Mouse (Mus musculus) liver, postnatal 0 days (tissue): ENCODE results near the gene Timm8a1. TPM values are rescaled to one million over a fixed set of nuclear protein-coding genes. Genes with fewer than 3 reads are reported as not detected.

Experiments
- ATAC-seq: fragments of 200-750 bp; cut with Nextera tagmentation; 2 replicates; pipeline ENCODE4 v1.8.0; 2017; ENCODE audit warnings: mild to moderate bottlenecking, moderate library complexity
- DNase-seq: peaks from one replicate; pipeline ENCODE4 v3.0.0-alpha.2; 2016
- H3K27ac ChIP-seq: fragments of 300-500 bp; sonication (generic); 2 replicates; pipeline ENCODE4 v1.5.1; 2014; ENCODE audit warnings: antibody characterized with exemption, moderate library complexity, mild to moderate bottlenecking, low read depth
- H3K27me3 ChIP-seq: fragments of 300-500 bp; sonication (generic); 2 replicates; pipeline ENCODE4 v1.6.1; 2014; ENCODE audit warnings: low read length, control low read depth, mixed read lengths; ENCODE audit not compliant: insufficient read depth
- H3K36me3 ChIP-seq: fragments of 300-500 bp; sonication (generic); replicated peaks from 2 replicates; pipeline ENCODE4 v1.6.1; 2014; ENCODE audit warnings: mild to moderate bottlenecking, control low read depth, low read length, moderate library complexity, mixed read lengths; ENCODE audit not compliant: insufficient read depth
- H3K4me1 ChIP-seq: fragments of 300-500 bp; sonication (generic); 2 replicates; pipeline ENCODE4 v1.6.1; 2014; ENCODE audit warnings: antibody characterized with exemption, mild to moderate bottlenecking, control low read depth; ENCODE audit not compliant: insufficient read depth
- H3K4me2 ChIP-seq: fragments of 300-500 bp; sonication (generic); 2 replicates; pipeline ENCODE4 v1.6.1; 2014; ENCODE audit warnings: low read depth, mild to moderate bottlenecking, low read length, moderate library complexity, mixed read lengths
- H3K4me3 ChIP-seq: fragments of 300-500 bp; sonication (generic); 2 replicates; pipeline ENCODE4 v1.5.1; 2014; ENCODE audit warnings: low read depth, low read length
- H3K9ac ChIP-seq: fragments of 300-500 bp; sonication (generic); replicated peaks from 2 replicates; pipeline ENCODE4 v1.6.1; 2014; ENCODE audit warnings: mild to moderate bottlenecking, moderate library complexity
- H3K9me3 ChIP-seq: fragments of 300-500 bp; sonication (generic); 2 replicates; pipeline ENCODE4 v1.6.1; 2016; ENCODE audit warnings: mild to moderate bottlenecking, control low read depth, low read length, mixed read lengths
- CTCF ChIP-seq: sonication (generic); IDR thresholded peaks from 2 replicates; pipeline ENCODE4 v1.5.1; 2016; ENCODE audit warnings: antibody characterized with exemption, low read depth
- EP300 ChIP-seq: IDR thresholded peaks from 2 replicates; pipeline ENCODE4 v1.6.1; 2016; ENCODE audit warnings: antibody characterized with exemption, low read depth, mild to moderate bottlenecking
- WGBS: fragments of 180-500 bp; shearing (Covaris S2); extraction: QIAGEN DNeasy Blood & Tissue Kit; methylation state at CpG from one replicate; pipeline ENCODE4 v1.1.7; 2014; ENCODE audit not compliant: insufficient replicate concordance; 5-methylcytosine and 5-hydroxymethylcytosine counted together
- polyA plus RNA-seq: library from polyadenylated mRNA; unstranded; fragments of >200 nt; fragmentation: Nextera tagmentation; extraction: Ambion mirVana; gene quantifications from 2 replicates; pipeline ENCODE4 v1.2.1, GENCODE M21; 2015

Gene Timm8a1
- 106 and 115 TPM in 2 replicates for polyA plus RNA-seq

DNA sequence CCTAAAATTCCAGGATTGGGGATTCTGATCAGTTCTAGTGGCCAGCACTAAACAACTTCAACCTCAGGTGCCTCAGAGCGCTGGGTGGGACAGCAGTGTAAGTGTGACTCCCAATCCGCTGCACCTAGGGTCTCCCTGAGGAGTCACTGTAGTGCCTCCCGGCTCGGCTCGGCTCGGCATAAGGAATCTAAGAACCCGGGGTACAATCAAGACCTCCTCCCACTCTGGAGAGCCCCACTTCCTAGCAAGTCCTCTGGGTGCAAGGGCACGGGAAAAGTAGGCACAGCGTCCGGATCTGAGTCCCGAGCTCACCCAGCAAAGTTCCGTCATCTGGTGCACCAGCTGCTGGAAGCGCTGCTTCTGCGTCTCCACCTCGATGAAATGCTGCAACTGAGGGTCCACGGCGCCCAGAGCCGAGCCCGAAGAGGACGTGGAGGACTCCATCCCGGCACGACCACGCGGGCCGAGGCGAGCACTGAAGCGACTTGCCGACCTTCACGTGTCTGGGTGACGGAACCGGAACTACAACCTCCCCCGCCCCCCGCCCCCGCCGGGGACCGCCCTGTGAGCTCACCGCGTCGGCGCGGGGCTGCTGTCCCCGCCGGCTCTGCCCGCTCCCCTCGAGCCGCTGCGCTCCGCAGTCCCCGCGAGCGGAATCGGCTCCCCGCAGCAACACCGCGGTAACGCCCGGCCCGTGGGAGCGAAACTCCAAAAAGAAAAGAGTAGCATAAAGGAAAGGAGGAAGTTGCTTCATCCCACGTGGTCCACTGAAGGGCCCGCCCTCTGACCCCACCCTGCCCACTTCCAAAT lies at the start of gene Timm8a1:
Gene Timm8a1 (minus strand): TSS at position 721 of the 810 bp plus-strand sequence.
- ATAC-seq (peak; percentile 93), DNase-seq (peak; percentile 83)
- Histone ChIP-seq H3K9ac (peak within 1 kb of the TSS; percentile 70), H3K36me3 (no peaks in the 10 kb centered on the region), H3K4me3 (peak within 1 kb of the TSS; percentile 58), H3K9me3 (no peaks in the 10 kb centered on the region), H3K27ac (peak within 1 kb of the TSS; percentile 84), H3K4me2 (peak within 1 kb of the TSS; percentile 81), H3K27me3 (no peaks in the 10 kb centered on the region), H3K4me1 (no peaks in the 10 kb centered on the region)
- TF ChIP-seq EP300 (no peak), CTCF (no peak)
- WGBS = 17% methylated on average over 33 of the region's 61 CpGs

DNA sequence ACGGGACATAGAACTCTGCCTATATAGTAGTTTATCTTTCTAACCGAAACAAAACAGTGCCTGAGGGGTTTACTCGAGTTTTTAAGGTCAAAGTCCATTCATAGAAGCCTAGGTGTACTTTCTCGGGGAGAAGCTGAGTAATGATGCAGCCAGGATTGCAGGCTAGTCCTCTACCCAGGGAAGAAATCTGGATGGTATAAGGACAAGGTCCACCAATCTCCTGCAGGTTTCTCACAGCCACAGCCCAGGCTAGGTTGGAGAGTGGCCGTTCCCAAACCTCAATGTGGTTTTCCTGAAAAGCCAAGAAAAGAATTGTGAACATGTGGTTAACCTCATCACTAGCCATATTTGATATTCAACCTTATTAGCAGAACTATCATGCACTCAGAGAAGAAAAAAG lies 48.2 kb upstream of the Timm8a1 start:
- Histone ChIP-seq H3K4me3 (no peak overlapping the region), H3K27ac (no peak overlapping the region), H3K36me3 (peaks cover 5% of the 10 kb centered on the region; the same call in 1 of the 2 replicates), H3K9ac (no peak overlapping the region), H3K4me2 (no peak overlapping the region), H3K4me1 (no peaks in the 10 kb centered on the region), H3K9me3 (no peaks in the 10 kb centered on the region), H3K27me3 (no peaks in the 10 kb centered on the region)
- ATAC-seq = no peak
- DNase-seq = no peak
- WGBS = 28% methylated on average over 5 of the region's 5 CpGs
- TF ChIP-seq CTCF = no peak
- no peak for TF ChIP-seq EP300

GRCm38 (mm10) chrX:134588997-134589396 lies 47.3 kb upstream of the Timm8a1 start:
- H3K36me3 ChIP-seq = peaks cover 5% of the 10 kb centered on the region; the same call in 1 of the 2 replicates
- no peaks in the 10 kb centered on the region for H3K27me3 ChIP-seq
- no peak overlapping the region for H3K27ac ChIP-seq
- ATAC-seq (no peak), DNase-seq (no peak)
- no peaks in the 10 kb centered on the region for H3K9me3 ChIP-seq
- 68% methylated on average over 3 of the region's 3 CpGs for WGBS
- no peak overlapping the region for H3K9ac ChIP-seq
- no peak overlapping the region for H3K4me2 ChIP-seq
- no peak overlapping the region for H3K4me3 ChIP-seq
- no peaks in the 10 kb centered on the region for H3K4me1 ChIP-seq
- TF ChIP-seq EP300 (no peak), CTCF (no peak)

DNA sequence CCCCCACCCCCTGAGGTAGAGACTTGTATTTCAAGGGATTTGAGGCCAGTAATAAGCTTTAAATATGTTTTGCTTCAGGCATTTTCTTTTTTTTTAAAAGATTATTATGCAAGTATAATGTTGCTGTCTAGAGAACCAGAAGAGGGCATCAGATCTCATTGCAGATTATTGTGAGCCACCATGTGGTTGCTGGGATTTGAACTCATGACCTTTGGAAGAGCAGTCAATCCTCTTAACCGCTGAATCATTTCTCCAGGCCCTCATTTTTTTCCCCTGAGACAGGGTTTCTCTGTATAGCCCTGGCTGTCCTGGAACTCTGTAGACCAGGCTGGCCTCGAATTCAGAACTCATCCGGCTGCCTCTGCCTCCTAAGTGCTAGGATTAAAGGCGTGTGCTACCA lies 46.6 kb upstream of the Timm8a1 start:
- ATAC-seq = no peak
- 79% methylated on average over 4 of the region's 4 CpGs for WGBS
- TF ChIP-seq CTCF = no peak
- TF ChIP-seq EP300 = no peak
- no peaks in the 10 kb centered on the region for H3K4me1 ChIP-seq
- no peaks in the 10 kb centered on the region for H3K9me3 ChIP-seq
- DNase-seq = no peak
- no peak overlapping the region for H3K9ac ChIP-seq
- H3K4me2 ChIP-seq = no peak overlapping the region
- H3K27me3 ChIP-seq = no peaks in the 10 kb centered on the region
- H3K27ac ChIP-seq = no peak overlapping the region
- H3K36me3 ChIP-seq = peaks cover 5% of the 10 kb centered on the region; the same call in 1 of the 2 replicates
- H3K4me3 ChIP-seq = no peak overlapping the region

DNA sequence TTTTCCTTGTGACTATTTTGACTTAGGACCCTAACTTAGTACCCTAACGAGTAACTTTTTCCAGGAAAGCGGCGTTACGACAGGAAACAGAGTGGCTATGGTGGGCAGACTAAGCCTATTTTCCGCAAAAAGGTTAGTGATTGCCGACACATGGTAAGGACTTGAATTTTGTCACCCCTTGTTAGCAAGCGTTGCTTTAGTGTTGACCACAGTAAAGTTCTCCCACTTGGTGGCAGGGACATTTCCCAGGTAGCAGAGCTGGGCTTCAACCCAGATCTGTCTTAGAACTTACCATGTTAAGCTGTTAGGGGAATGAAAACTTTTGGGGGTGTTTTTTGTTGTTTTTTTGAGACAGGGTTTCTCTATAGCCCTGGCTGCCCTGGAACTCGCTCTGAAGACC lies 44.8 kb upstream of the Timm8a1 start:
- peak overlapping the region; percentile 67 for H3K9ac ChIP-seq
- no peaks in the 10 kb centered on the region for H3K27me3 ChIP-seq
- no peak for ATAC-seq
- no peaks in the 10 kb centered on the region for H3K4me1 ChIP-seq
- H3K36me3 ChIP-seq = peaks cover 5% of the 10 kb centered on the region; the same call in 1 of the 2 replicates
- H3K4me3 ChIP-seq = peak overlapping the region; percentile 55
- 39% methylated on average over 8 of the region's 8 CpGs for WGBS
- peak overlapping the region; percentile 73 for H3K4me2 ChIP-seq
- H3K27ac ChIP-seq = peak overlapping the region; percentile 78; the same call in 1 of the 2 replicates
- DNase-seq = no peak
- H3K9me3 ChIP-seq = no peaks in the 10 kb centered on the region
- TF ChIP-seq CTCF (no peak), EP300 (no peak)

DNA sequence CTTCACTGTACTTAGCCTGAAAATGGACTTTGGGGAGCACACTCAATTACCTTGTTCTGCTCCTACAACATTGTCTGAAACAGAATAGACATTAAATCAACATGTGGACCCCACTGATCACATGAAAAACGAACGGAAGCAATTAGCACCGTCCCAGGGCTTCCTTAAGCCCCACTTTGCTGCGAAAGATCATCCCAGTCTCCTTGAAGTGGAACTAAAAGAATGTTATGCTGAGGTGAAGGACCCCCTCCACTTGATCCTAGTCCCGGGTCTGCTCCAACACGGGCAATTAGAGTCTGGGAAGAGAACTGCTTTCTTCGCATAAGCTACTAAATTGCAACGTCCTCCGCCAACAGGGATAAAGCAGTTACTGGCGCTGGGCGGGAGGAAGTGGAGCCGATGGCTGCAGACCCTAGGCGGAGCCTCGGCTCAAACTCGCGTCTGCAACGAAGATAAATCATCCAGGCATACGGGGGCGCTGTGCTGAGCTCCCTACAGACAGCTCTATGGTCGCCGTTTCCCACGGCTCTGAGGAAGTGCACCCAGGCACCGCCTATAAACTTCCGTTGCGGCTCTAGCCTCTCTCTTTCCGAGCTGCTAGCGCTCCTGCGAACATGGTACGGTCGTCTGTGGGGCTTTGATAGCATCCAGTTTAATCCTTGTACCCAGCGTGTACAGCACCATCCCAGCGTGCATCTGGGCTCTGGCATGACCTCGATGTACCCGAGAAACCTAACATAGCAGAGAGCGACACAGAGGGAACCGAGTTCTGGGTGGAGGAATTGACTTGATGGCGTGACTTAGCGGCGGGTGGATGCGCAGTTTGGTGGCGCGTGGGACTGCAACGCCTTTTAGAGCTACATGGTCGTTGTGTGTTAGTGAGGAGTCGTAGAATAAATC lies 43.7 kb upstream of the Timm8a1 start, which contains the start of gene Rpl36a:
Gene Rpl36a (plus strand): TSS at position 552 of the 900 bp plus-strand sequence.
- TF ChIP-seq CTCF = peak; percentile 83
- peak; percentile 58; the same call in 1 of the 2 replicates for TF ChIP-seq EP300
- ATAC-seq = peak; percentile 96
- whole genome bisulfite sequencing = 23% methylated on average over 45 of the region's 45 CpGs

More for the DNA sequence above, 43.7 kb upstream of the Timm8a1 start, which contains the start of gene Rpl36a:
- no peaks in the 10 kb centered on the region for H3K9me3 ChIP-seq
- peak within 1 kb of the TSS; percentile 78 for H3K27ac ChIP-seq
- peaks cover 5% of the 10 kb centered on the region; the same call in 1 of the 2 replicates for H3K36me3 ChIP-seq
- peak; percentile 90 for DNase-seq
- H3K27me3 ChIP-seq = no peaks in the 10 kb centered on the region
- H3K4me3 ChIP-seq = peak within 1 kb of the TSS; percentile 55
- H3K9ac ChIP-seq = peak within 1 kb of the TSS; percentile 67
- H3K4me1 ChIP-seq = no peaks in the 10 kb centered on the region
- H3K4me2 ChIP-seq = peak within 1 kb of the TSS; percentile 73
